Mouse (Mus musculus) neural tube, embryonic 10.5 days (tissue): ENCODE data around the gene Serpina3c.

Source experiments
- DNase-seq: peaks from one replicate; pipeline ENCODE4 v3.0.0-alpha.2; 2017; ENCODE audit warnings: low spot score; ENCODE audit errors: extremely low spot score

Serpina3c gene

DNA sequence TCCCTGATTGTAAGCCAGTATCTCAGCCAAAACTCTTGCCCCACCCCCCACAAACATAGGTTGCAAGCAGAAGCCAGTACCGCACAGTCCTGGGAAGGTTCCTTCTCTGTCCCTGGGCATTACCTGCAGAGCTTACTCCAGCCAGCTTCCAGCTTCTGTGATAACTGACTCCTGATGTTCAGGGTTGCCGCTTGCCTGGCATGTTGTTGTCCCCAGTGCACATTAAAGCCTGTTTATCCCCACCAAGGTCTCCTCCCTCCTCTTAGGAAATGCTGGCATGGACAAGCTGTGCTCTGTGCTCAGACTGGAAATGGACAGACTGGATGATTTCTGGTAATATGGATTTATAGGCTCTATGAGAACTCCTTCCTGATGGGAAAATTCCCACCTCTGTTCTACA, at the start of gene Serpina3c:
Gene Serpina3c (minus strand): TSS at position 215 of the 400 bp plus-strand sequence.
- peak; percentile 8 for DNase-seq

DNA sequence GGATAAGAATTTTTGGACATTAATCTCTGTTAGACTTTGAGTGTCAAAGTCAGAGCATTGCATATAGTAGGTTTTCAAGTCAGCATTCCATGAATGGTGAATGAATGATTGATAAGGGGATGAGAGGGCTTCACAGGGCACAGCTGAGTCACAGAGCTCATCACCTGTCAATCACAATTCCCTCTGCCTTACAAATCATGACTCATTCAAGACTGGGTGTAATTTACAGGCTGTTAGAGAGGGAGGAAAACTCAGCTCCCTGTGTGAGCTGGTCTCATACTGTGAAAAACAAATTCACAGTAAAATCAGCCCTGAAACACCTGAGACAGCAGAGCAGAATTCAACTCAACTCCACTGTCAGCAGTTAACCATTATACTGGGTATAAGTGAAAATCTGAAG, 37.2 kb upstream of the Serpina3c start:
- no peak for DNase-seq

DNA sequence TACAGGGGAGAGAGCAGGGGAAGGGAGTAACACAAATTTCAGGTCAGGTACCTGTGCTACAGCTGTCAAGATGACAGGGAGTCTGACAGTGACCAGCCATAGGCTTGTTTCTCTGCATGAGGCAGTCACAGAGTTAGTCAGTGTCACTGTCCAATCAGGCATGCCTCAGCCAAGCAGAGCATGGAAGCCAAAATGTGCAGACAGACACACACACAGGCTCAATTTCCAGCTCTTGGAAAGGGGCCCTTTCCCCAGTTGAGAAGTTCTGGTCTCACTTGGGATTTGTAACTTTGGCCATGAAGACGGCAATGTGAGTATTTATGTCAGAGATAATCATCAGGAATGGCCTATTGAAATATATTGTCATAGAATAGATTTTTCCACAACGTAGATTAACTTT, 35.6 kb upstream of the Serpina3c start:
- no peak for DNase-seq

DNA sequence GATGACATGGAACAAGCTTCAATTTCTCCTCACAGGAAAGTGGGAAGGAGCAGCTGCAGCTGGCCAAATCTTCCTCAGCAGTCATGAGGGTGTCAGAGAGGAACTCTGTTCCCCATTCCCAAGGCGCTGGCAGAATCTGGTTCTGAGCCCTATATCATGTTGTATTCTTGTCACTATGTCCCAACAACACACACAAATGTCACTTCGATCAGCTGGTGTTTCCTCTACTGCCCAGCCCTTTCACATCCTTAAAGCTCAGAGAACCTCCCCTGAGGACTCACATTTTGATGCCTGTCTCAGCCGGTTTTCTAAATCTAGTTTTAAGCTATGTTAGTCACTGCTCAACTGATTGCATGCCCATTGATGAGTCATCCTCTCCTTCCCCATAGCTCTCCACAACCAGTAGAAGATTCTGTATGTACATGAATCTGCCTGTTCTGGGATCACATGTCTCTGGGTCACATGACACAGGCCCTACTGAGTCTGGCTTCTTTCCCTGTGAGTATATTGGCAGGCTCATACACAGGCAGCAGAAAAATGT, 32.4 kb upstream of the Serpina3c start:
- DNase-seq, result peak; percentile 4

DNA sequence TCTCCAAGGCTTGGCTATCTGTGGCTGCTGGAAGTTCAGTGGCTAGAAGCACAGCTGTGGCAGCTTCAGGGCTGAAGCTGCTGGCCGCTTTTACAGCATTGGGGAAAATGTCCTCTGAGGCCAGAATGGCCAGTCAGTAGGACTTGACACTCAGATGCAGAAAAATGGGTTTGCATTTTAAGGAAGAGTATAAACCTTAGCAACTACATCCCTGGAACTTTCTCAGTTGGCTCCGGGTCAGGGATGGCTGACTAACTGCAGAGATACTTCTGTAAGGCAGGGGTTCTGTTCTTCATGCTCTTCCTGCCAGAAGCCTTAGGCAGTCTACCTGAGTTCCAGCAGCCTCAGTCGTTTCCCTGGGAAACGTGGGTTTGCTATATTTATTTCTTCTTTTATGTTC, 31.4 kb upstream of the Serpina3c start:
- no peak for DNase-seq

DNA sequence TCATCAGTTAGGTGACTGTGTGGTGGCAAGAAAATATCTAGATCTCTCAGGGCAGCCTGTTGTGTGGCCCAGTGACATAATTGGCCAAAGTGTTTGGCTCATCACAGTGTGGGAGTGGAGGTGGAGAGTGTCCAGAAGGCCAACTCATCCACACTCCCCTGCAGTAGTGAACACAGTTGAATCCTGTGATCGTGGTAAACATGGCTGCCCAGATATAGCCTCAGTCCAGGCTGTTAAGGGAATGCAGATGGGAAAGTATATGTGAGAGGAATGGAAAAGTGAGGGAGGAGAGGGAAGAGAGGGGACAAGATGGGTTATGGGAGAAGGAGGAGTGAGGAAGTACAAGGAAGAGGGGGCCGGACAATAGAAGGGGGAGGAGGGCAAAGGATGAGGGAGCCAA, 25.3 kb upstream of the Serpina3c start:
- DNase-seq, result no peak

DNA sequence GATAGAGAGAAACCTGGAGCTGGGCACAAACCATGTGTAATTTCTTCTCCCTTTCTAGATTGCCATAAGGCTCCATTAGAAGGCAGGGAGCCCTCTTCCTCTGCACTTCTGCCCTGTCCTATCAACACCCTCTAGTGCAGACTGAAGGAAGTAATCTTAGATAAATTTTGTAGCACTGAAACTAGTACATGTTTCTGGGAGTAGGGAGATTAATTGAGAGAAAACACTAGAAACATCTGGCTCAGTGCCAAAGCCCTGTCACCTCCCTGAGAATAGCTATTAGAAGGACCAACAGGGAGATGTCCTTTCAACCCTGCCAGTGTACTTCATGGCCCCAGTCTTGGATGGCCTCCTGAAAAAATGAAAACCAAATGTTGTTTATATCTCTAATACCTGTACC, 24.9 kb upstream of the Serpina3c start:
- no peak for DNase-seq

DNA sequence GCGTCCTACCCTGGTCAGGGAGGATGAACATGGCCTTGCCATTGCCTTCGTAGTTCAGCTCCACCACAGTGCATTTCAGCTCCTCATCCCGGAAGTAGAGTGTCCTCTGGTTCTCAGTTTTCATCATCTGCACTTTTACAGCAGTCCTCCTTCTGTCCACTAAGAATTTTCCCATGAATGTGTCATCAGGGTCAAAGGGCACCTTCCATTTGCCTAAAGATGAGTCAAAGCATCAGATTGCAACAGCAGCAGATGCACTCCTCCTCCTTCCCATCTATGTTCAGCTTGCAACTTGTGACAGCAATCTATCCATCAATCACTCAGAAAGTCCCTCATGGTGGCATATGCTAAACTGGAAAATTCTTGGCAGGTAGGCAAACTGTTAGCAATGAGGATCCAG, 22.0 kb upstream of the Serpina3c start:
- no peak for DNase-seq

DNA sequence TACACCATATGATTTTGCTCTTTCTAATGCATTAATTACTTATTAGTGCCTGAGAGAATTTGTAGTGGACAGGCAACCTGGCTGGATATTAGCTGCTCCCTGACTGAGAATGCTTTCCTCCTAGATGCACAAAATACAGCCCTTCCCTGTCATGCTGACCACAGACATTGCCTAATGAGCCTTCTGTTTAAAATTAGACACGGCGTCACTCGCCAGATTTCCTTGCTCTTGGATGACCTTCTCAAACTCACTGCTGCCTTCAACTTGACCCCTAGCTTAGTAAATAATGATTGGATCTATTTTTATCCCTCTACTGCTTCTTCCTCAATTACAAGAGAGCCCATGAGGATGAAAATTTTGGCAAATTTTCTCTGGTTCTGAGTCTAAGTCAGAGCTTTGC, 21.1 kb upstream of the Serpina3c start:
- peak; percentile 7 for DNase-seq

DNA sequence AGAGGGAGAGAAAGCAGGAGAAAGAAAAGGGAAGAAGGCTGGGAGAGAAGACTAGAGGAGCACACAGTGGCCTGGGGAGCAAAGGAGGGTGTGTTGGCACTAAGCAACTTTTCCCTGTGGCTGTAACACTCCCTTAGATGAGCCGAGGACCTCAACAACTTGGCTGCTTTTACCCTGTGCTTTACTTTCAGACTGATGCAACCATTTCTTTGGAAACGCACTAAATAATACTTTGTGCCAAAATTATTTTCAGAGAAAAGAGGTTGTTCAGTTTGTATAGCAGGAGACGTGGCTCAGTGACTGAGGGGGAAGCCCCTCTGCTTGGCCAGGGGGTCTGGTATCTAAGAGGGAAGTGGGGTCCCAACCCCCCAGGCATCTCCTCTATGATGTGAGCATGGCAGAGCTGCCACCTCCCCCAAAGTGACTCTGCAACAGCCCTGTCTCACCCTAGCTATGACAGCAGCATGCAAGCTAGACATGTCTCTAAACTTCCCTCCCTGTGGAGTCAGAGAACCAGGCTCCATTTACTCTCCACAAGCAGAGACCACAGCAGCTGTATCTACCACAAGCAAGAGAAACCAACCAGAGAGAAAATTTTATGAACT, 527 bp downstream of the Serpina3c start:
- DNase-seq, result peak; percentile 5

DNA sequence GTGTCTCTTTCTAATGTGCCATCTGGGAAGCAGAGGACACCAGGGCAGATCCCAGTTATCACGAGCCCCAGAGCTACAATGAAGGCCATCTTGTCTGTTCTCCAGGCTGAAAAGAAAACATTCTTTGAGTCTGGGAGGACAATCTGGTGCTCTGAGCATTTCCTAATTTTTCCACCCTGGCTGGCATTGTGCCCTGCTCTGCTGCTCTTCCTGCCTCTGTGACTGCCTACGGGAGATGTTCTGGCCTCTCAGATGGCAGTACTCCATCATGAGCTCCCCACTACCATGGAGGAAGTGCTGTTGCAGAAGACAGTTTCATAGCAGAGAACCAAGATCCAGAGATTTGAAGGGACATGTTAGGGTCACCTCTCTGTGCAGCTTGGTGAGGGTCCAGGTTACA, 1.7 kb downstream of the Serpina3c start:
- DNase-seq, result no peak

DNA sequence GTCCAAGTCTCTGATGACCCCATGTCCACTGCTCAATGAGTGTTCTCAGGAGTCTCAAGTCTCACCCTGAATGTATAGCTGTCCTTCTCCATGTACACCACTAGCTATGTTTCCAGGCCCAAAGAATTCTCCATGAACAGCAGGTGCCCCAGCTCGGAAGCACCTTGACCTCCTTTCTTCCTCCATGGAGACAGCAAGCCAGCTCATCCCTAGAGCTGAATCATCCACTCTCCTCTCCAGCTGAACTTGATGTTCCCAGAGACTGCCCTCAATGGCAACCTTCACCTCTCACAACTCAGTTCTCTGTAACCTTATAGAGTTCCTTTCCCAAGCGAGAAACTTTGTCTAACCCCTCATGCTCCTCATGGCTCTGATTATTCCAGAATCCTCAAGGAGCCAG, 8.1 kb downstream of the Serpina3c start:
- DNase-seq, result no peak

DNA sequence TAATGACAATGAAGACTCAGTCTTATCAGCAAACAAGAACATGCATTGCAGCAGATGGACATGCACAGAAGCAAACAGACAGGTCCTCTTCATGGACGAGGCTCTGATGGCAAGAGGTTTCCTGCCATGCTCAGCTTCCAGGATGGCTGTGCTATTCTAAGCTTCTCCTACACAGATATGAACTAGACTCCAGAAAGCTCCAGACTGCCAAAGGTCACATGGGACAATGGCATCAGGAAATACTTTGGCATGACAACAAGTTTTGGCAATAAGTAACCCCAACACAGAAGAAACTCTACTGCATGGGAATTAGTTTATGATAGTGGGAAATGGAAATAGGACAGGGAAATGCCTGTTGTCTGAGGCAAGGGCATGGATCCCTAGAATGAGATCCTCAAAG, 10.4 kb downstream of the Serpina3c start:
- DNase-seq, result peak; percentile 1

DNA sequence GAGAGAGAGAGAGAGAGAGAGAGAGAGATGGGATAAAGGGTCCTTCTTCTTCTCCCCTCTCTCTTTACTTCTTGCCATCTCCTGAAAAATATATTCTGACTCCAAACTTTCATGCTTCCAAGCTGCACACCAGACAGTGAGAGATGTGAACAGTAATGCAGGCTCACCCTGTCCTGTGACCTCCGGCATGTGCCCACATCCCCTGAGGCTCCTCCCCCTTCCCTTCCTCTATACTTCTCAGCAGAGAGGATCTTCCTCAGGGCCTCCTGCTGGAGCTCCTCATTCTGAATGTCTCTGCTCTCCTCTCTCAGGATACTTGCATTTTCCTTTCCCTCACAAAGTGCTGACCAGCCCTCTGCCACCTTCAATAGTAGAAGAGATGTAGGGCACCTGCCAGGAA, 11.2 kb downstream of the Serpina3c start:
- no peak for DNase-seq

DNA sequence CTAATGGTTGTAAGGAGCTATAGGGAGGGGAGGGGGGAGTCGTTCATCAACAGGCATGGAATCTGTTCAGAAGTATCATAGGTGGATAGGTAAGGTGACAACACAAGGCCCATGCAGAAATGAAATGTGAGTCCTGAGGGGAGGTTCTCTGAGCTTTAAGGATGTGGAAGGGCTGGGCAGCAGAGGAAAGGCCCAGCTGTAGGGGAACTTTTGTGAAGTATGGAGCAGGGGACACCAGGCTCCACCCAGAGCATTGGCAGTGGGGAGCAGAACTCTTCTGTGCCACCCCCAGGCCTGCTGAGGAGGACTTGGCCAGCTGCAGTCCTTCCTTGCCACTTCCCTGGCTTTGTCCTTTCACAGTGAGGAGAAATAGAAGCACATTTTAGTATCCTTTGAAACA, 12.2 kb downstream of the Serpina3c start:
- peak; percentile 5 for DNase-seq

DNA sequence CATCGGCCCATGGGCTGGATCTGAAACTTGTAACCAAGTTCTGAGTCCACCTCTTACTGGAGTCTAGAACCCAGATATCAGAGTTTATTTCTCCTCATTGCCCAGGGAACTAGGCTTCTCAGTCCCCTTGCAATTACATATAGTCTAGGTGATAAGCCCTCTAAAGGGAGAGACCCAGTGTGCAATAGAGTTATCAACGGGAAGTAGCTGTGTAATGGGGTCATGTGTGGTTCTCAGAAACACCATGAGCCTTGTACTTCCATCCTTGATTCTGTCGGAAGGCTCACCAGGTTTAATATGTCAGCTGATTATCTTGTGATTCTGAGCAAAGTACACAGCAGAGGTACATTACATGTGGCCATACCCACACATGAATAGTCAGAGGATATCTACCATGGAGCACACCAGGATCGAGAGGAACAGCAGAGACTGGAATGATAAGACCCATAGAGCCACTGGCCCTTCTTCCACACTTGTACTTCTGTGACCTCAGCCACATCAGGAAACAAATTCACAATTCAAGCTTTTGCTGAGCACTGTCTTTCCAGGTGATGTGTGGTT, 13.0 kb downstream of the Serpina3c start:
- DNase-seq, result peak; percentile 7

DNA sequence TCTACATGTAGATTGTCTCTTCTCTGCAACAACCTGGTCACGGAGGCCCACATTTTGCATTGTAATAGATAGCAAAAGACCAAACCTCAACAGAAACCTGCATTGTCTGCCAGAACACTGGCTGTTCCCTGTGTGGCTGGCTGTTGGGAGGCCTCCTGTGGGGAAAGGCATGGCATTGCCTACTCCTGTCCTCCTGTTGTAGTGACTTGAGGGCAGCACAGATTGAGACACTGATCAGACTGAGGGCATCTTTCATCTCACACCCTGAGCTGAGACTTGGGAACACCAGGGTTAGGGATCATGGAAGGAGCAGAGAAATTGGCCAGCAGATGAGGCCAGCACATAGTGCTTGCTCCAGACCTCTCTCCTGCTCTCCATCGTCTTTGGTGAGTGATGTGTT, 15.5 kb downstream of the Serpina3c start:
- no peak for DNase-seq

DNA sequence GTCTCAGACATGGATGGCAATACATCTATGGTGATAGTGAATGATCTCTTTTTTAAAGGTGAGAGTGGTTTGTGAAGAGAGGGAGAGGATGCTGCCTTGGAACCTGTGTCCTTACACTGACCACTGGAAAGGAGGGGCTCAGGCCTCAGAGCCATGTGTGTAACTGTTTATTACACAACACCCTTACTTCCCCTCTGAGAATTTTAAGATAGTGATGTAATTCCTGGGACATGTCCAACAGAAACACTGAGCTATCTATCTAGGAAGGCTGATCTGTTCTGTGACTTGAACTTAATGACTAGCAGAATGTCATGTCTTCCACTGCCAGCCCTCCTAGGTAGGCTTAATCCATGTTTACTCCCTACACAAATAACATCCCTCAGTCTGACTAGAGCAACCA, 22.6 kb downstream of the Serpina3c start:
- no peak for DNase-seq

DNA sequence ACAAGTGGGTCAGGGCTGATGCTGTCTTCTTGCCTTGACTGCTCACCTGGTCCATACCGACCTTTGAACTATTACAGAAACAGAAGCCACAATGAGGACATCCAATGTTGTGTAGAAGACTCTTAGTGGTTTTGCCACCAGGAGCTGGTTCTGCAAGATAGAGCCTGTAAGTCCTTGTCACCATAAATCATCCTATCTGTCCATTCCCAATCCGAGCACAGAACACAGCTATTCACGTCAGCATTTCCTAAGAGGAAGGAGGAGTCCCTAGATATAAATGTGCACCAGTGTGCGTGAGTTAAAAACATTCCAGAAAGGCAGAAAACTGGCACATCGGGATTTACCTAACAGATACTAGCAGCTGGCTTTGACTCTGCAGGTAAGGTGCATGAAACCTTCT, 26.0 kb downstream of the Serpina3c start, which contains the start of gene Serpina3b:
Gene Serpina3b (plus strand): TSS at position 301 of the 400 bp plus-strand sequence.
- no peak for DNase-seq

DNA sequence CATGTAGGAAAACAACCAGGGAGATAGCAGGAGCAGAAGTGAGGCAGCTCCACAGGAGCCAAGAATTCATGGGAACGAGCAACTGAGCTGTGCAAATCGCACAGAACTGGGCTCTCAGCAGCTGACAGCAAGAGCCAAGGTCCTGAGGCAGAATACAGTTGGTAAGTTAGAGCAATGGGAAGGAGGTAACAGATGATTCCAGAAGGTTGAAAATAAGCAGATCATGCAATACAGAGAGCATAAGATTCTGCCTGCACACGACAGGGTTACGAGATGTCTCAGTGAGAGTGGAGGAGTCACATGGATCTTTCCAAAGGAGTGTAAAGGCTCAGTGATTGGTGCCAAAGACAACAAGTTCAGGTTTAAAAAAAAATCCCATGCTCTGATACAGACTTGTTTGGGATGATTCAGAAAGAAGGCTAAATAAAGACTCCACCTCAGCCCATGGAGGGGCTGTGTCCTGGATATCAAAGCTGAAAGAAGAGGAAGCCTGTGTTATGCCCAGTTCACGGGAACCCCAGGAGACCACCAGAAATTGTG, 28.6 kb downstream of the Serpina3c start:
- no peak for DNase-seq

DNA sequence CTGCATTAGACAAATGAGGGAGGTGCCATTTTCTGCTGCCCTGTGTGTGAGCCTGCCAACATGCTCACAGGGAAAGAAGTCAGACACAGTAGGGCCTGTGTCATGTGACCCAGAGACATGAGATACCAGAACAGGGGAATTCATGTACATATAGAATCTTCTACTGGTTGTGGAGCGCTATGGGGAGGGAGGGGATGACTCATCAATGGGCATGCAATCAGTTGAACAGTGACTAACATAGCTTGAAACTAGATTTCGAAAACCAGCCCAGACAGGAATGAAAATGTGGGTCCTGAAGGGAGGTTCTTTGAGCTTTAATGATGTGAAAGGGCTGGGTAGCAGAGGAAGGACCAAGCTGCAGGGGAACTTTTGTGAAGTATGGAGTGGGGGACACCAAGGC, 29.7 kb downstream of the Serpina3c start:
- no peak for DNase-seq

DNA sequence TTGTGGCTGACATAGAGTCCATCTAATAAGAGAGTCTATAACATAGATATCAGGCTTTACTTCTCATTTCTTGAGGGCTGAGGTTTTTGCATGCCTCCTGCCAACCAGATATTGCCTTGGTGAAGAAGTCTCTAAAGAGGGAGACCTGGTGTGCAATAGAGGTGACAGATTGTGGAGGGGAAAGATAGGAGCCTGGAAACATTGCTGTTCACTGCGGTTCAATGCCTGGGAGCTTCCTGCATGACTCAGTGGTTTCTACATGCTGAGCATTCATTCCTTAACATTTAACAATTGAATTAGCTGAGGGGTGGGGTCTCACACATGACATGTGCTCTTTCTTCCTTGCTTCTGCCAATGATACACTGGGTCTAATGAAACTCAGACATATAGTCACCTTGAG, 30.6 kb downstream of the Serpina3c start:
- DNase-seq, result no peak
